Mouse (Mus musculus) common myeloid progenitor, adult 5-6 weeks (primary cell): ENCODE measurements at regions not wholly inside any gene's neighbourhood (a gene's known extent, or its start where the extent isn't known, plus 50 kb on each side); places are given as distances from the start of the nearest gene placed in this dataset.

Experiments
- ATAC-seq: replicated peaks from 2 replicates; pipeline ENCODE4 v1.8.0; 2016; ENCODE audit warnings: low read depth, mild to moderate bottlenecking, moderate TSS enrichment, inconsistent platforms; ENCODE audit not compliant: poor library complexity, severe bottlenecking

DNA sequence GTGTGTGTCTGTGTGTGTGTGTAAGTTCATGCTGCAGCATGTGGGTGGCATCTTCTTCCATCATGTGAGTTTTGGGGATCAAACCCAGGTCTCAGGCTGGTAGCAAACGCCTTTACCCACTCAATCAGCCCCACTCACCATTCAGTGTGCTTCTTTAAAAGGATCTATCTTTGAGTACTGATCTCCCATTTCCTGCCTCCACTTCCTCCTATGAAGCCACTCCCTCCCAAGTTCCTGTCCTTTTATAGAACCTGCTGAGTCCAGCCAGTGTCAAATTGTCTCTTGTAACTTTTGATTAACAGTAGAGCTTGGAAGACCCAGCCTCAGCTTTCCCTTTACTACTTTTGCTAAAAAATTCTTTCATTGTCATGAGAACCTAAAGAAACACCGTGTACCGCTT is 73.0 kb upstream of the Pld5 start:
- ATAC-seq: no peak

DNA sequence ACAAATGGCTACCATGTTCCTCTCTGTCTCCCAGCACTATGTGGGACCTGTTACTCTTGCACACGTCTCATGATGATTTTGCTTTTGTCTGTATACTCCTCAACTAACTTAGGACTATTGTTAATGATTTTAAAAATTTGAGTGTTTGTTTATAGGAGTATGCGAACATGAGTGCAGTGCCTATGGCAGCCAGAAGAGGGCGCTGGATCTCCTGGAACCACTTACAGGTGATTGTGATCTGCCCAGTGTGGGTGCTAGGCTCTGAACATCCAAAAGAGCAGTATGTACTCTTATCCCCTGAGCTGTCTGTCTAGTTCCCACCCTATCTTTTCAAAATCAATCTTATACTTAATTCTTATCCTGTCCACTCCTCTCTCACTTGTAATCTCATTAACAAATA is 56.2 kb upstream of the Pld5 start:
- ATAC-seq: no peak
